Mouse (Mus musculus) hindbrain, postnatal 0 days (tissue): ENCODE data around the gene Olfr549. TPM values are rescaled to one million over a fixed set of nuclear protein-coding genes. Genes with fewer than 3 reads are reported as not detected.

Experiments
- ATAC-seq: fragments of 200-750 bp; cut with Nextera tagmentation; 2 replicates; pipeline ENCODE4 v1.8.0; 2017; ENCODE audit warnings: mild to moderate bottlenecking, moderate TSS enrichment, moderate library complexity
- DNase-seq: peaks from one replicate; pipeline ENCODE4 v3.0.0-alpha.2; 2015; ENCODE audit warnings: low spot score
- H3K27ac ChIP-seq: fragments of 300-500 bp; sonication (generic); 2 replicates; pipeline ENCODE4 v1.5.1; 2014; ENCODE audit warnings: mild to moderate bottlenecking
- H3K27me3 ChIP-seq: fragments of 300-500 bp; sonication (generic); 2 replicates; pipeline ENCODE4 v1.6.1; 2014; ENCODE audit warnings: low read length, mixed read lengths; ENCODE audit not compliant: insufficient read depth
- H3K36me3 ChIP-seq: fragments of 300-500 bp; sonication (generic); 2 replicates; pipeline ENCODE4 v1.6.1; 2014; ENCODE audit warnings: low read length, mixed read lengths; ENCODE audit not compliant: insufficient read depth
- H3K4me1 ChIP-seq: fragments of 300-500 bp; sonication (generic); 2 replicates; pipeline ENCODE4 v1.6.1; 2014; ENCODE audit warnings: antibody characterized with exemption, low read length, mixed read lengths; ENCODE audit not compliant: insufficient read depth
- H3K4me2 ChIP-seq: fragments of 300-500 bp; sonication (generic); 2 replicates; pipeline ENCODE4 v1.6.1; 2014; ENCODE audit warnings: low read depth, mild to moderate bottlenecking, low read length, moderate library complexity, mixed read lengths
- H3K4me3 ChIP-seq: fragments of 300-500 bp; sonication (generic); 2 replicates; pipeline ENCODE4 v1.5.1; 2014; ENCODE audit warnings: low read length
- H3K9ac ChIP-seq: fragments of 300-500 bp; sonication (generic); replicated peaks from 2 replicates; pipeline ENCODE4 v1.6.1; 2014; ENCODE audit warnings: mild to moderate bottlenecking, low read length, moderate library complexity, mixed read lengths
- H3K9me3 ChIP-seq: fragments of 300-500 bp; sonication (generic); 2 replicates; pipeline ENCODE4 v1.6.1; 2016; ENCODE audit warnings: low read length, mixed read lengths
- CTCF ChIP-seq: IDR thresholded peaks from 2 replicates; pipeline ENCODE4 v1.5.1; 2016; ENCODE audit warnings: antibody characterized with exemption, control low read depth, low read depth
- WGBS: fragments of 180-500 bp; shearing (Covaris S2); extraction: QIAGEN DNeasy Blood & Tissue Kit; methylation state at CpG from one replicate; pipeline ENCODE4 v1.1.7; 2014; 5-methylcytosine and 5-hydroxymethylcytosine counted together
- polyA plus RNA-seq: library from polyadenylated mRNA; unstranded; fragments of >200 nt; fragmentation: Nextera tagmentation; extraction: Ambion mirVana; gene quantifications from 2 replicates; pipeline ENCODE4 v1.2.1, GENCODE M21; 2015
- total RNA-seq: library from RNA; depleted of rRNA; stranded (reverse); fragments of >200 nt; gene quantifications from 2 replicates; pipeline ENCODE4 v1.2.3, GENCODE M21; 2014; rRNA removed

Olfr549 gene
- total and polyA plus RNA-seq, 2 experiments from 2014 or later, result not detected

GRCm38 (mm10) chr7:102575998-102576397, 26.3 kb downstream of the Olfr549 start:
- no peak overlapping the region for H3K4me2 ChIP-seq
- H3K4me1 ChIP-seq, result 0 out of 2 replicates have a peak, but pooled peaks cover 4% of the 10 kb centered on the region
- ATAC-seq (no peak), DNase-seq (no peak)
- H3K36me3 ChIP-seq, result no peaks in the 10 kb centered on the region
- TF ChIP-seq CTCF, result no peak
- H3K4me3 ChIP-seq, result no peak overlapping the region
- WGBS, result 68% methylated on average over 6 of the region's 6 CpGs
- no peak overlapping the region for H3K9ac ChIP-seq
- H3K27ac ChIP-seq, result no peak overlapping the region
- no peaks in the 10 kb centered on the region for H3K27me3 ChIP-seq
- H3K9me3 ChIP-seq, result no peaks in the 10 kb centered on the region

- 91% methylated on average over 3 of the region's 3 CpGs for WGBS
- DNase-seq, result no peak
These were observed 42.1 kb downstream of the Olfr549 start, which contains the start of gene Olfr551 for GRCm38 (mm10) chr7:102591786-102592185. TSS of gene Olfr551 (minus strand) at chr7:102591886.

GRCm38 (mm10) chr7:102597378-102598031, 47.8 kb downstream of the Olfr549 start, which contains the start of gene Olfr552:
TSS of gene Olfr552 (plus strand) at chr7:102597770.
- ATAC-seq, result no peak
- no peaks in the 10 kb centered on the region for H3K4me1 ChIP-seq
- no peak for TF ChIP-seq CTCF

More at GRCm38 (mm10) chr7:102591786-102592185, 42.1 kb downstream of the Olfr549 start, which contains the start of gene Olfr551:
- Histone ChIP-seq H3K9ac (no peak within 1 kb of the TSS), H3K4me1 (no peaks in the 10 kb centered on the region), H3K4me3 (no peak within 1 kb of the TSS), H3K27me3 (no peaks in the 10 kb centered on the region), H3K27ac (no peak within 1 kb of the TSS), H3K36me3 (no peaks in the 10 kb centered on the region), H3K4me2 (no peak within 1 kb of the TSS), H3K9me3 (no peaks in the 10 kb centered on the region)
- ATAC-seq, result no peak
- TF ChIP-seq CTCF, result no peak

More at GRCm38 (mm10) chr7:102597378-102598031, 47.8 kb downstream of the Olfr549 start, which contains the start of gene Olfr552:
- Histone ChIP-seq H3K9ac (no peak within 1 kb of the TSS), H3K4me3 (no peak within 1 kb of the TSS), H3K27me3 (no peaks in the 10 kb centered on the region), H3K4me2 (no peak within 1 kb of the TSS), H3K9me3 (no peaks in the 10 kb centered on the region), H3K27ac (no peak within 1 kb of the TSS), H3K36me3 (no peaks in the 10 kb centered on the region)
- WGBS, result 57% methylated on average over 1 of the region's 1 CpGs
- DNase-seq, result no peak

Other genes starting within 250 kb of the Olfr549 start
- 39.3 and 40.6 TPM in 2 replicates for gene Rrm1, start 108.2 kb upstream of the Olfr549 start, total RNA-seq
- 41.0 and 41.2 TPM in 2 replicates for gene Rrm1, start 108.2 kb upstream of the Olfr549 start, polyA plus RNA-seq
- not detected in 2 replicates for gene Olfr543, start 68.2 kb upstream of the Olfr549 start, total RNA-seq
- 0.28 TPM in 2 replicates for gene Olfr543, start 68.2 kb upstream of the Olfr549 start, polyA plus RNA-seq
- gene Olfr544, start 61.6 kb upstream of the Olfr549 start, total RNA-seq, result not detected in 2 replicates
- 0.14 TPM in 2 replicates for gene Olfr544, start 61.6 kb upstream of the Olfr549 start, polyA plus RNA-seq
- gene Olfr545, start 50.3 kb upstream of the Olfr549 start, total RNA-seq, result not detected in 2 replicates
- gene Olfr545, start 50.3 kb upstream of the Olfr549 start, polyA plus RNA-seq, result 0.05 and 0.18 TPM in 2 replicates
- not detected in 2 replicates for gene Olfr547, start 15.1 kb upstream of the Olfr549 start, total RNA-seq
- gene Olfr547, start 15.1 kb upstream of the Olfr549 start, polyA plus RNA-seq, result not detected in 2 replicates
- not detected in 2 replicates for gene Olfr548-ps1, start 9.0 kb upstream of the Olfr549 start, total RNA-seq
- gene Olfr548-ps1, start 9.0 kb upstream of the Olfr549 start, polyA plus RNA-seq, result not detected in 2 replicates
- 1.4 TPM in 2 replicates for gene Trim21, start 15.6 kb downstream of the Olfr549 start, total RNA-seq
- gene Trim21, start 15.6 kb downstream of the Olfr549 start, polyA plus RNA-seq, result 0.29 and 0.54 TPM in 2 replicates
- gene Olfr550, start 21.6 kb downstream of the Olfr549 start, total RNA-seq, result not detected in 2 replicates
- not detected in 2 replicates for gene Olfr550, start 21.6 kb downstream of the Olfr549 start, polyA plus RNA-seq
- not detected in 2 replicates for gene Olfr551, start 42.0 kb downstream of the Olfr549 start, total RNA-seq
- not detected in 2 replicates for gene Olfr551, start 42.0 kb downstream of the Olfr549 start, polyA plus RNA-seq
- gene Olfr552, start 47.9 kb downstream of the Olfr549 start, total RNA-seq, result not detected in 2 replicates
- gene Olfr552, start 47.9 kb downstream of the Olfr549 start, polyA plus RNA-seq, result not detected in 2 replicates
- gene Olfr553, start 68.3 kb downstream of the Olfr549 start, total RNA-seq, result not detected in 2 replicates
- gene Olfr553, start 68.3 kb downstream of the Olfr549 start, polyA plus RNA-seq, result not detected in 2 replicates
- not detected in 2 replicates for gene Olfr554, start 88.6 kb downstream of the Olfr549 start, total RNA-seq
- gene Olfr554, start 88.6 kb downstream of the Olfr549 start, polyA plus RNA-seq, result not detected in 2 replicates
- gene Olfr555, start 109.0 kb downstream of the Olfr549 start, total RNA-seq, result not detected in 2 replicates
- gene Olfr555, start 109.0 kb downstream of the Olfr549 start, polyA plus RNA-seq, result not detected in 2 replicates
- gene Olfr556, start 115.0 kb downstream of the Olfr549 start, total RNA-seq, result not detected in 2 replicates
- not detected in 2 replicates for gene Olfr556, start 115.0 kb downstream of the Olfr549 start, polyA plus RNA-seq
- gene Trim68, start 137.5 kb downstream of the Olfr549 start, total RNA-seq, result 2.2 TPM in 2 replicates
- gene Trim68, start 137.5 kb downstream of the Olfr549 start, polyA plus RNA-seq, result 5.3 and 6.5 TPM in 2 replicates
- gene Olfr557, start 146.0 kb downstream of the Olfr549 start, total RNA-seq, result not detected in 2 replicates
- not detected in 2 replicates for gene Olfr557, start 146.0 kb downstream of the Olfr549 start, polyA plus RNA-seq
- 0.11 TPM in 1 of 2 replicates, not detected in the other for gene Olfr558, start 152.3 kb downstream of the Olfr549 start, total RNA-seq
- 0.23 TPM in 1 of 2 replicates, not detected in the other for gene Olfr558, start 152.3 kb downstream of the Olfr549 start, polyA plus RNA-seq
- not detected in 2 replicates for gene Olfr33, start 169.2 kb downstream of the Olfr549 start, total RNA-seq
- gene Olfr33, start 169.2 kb downstream of the Olfr549 start, polyA plus RNA-seq, result not detected in 2 replicates
- not detected in 2 replicates for gene Olfr559, start 177.6 kb downstream of the Olfr549 start, total RNA-seq
- not detected in 2 replicates for gene Olfr559, start 177.6 kb downstream of the Olfr549 start, polyA plus RNA-seq
- gene Olfr560, start 209.5 kb downstream of the Olfr549 start, total RNA-seq, result not detected in 2 replicates
- gene Olfr560, start 209.5 kb downstream of the Olfr549 start, polyA plus RNA-seq, result not detected in 2 replicates
- 0.78 TPM in 1 of 2 replicates, not detected in the other for gene Olfr78, start 209.6 kb downstream of the Olfr549 start, total RNA-seq
- gene Olfr78, start 209.6 kb downstream of the Olfr549 start, polyA plus RNA-seq, result 0.10 and 0.15 TPM in 2 replicates
- not detected in 2 replicates for gene Olfr561, start 221.4 kb downstream of the Olfr549 start, total RNA-seq
- not detected in 2 replicates for gene Olfr561, start 221.4 kb downstream of the Olfr549 start, polyA plus RNA-seq